Mouse (Mus musculus) heart, postnatal 0 days (tissue): ENCODE measurements around the gene Capsl.

Experiments used
- CTCF ChIP-seq: IDR thresholded peaks from 2 replicates; pipeline ENCODE4 v1.5.1; 2016; ENCODE audit warnings: antibody characterized with exemption, control low read depth, low read depth
- EP300 ChIP-seq: IDR thresholded peaks from 2 replicates; pipeline ENCODE4 v1.6.1; 2016; ENCODE audit warnings: antibody characterized with exemption, low read depth

GRCm38 (mm10) chr15:9473188-9473587 lies 37.4 kb downstream of the Capsl start:
- TF ChIP-seq CTCF (no peak), EP300 (no peak)
